Mouse (Mus musculus): ENCODE results near the gene Ppp1r1b. TPM values are rescaled to one million over a fixed set of nuclear protein-coding genes. Genes with fewer than 3 reads are reported as not detected.

The Ppp1r1b gene
- 21.2 TPM for polyA plus RNA-seq (2014; fragmentation: Illumina TruSeq; extraction: RNeasy Lipid Tissue Mini Kit (QIAGEN cat#74804); ENCODE audit: insufficient read depth, low read depth, low replicate concordance)

GRCm38 (mm10) chr11:98348083-98348961, at the start of gene Ppp1r1b:
Gene Ppp1r1b, plus strand, starts transcription at chr11:98348404.

GRCm38 (mm10) chr11:98329081-98329959, 18.9 kb upstream of the Ppp1r1b start, which contains the start of gene Neurod2:
Gene Neurod2, minus strand, starts transcription at chr11:98329648.

GRCm38 (mm10) chr11:98358161-98359083, 10.2 kb downstream of the Ppp1r1b start, which contains the start of gene Stard3:
Gene Stard3, plus strand, starts transcription at chr11:98358368.

GRCm38 (mm10) chr11:98383261-98384030, 35.2 kb downstream of the Ppp1r1b start, which contains the start of gene Tcap:
Gene Tcap, plus strand, starts transcription at chr11:98383811.

DNA sequence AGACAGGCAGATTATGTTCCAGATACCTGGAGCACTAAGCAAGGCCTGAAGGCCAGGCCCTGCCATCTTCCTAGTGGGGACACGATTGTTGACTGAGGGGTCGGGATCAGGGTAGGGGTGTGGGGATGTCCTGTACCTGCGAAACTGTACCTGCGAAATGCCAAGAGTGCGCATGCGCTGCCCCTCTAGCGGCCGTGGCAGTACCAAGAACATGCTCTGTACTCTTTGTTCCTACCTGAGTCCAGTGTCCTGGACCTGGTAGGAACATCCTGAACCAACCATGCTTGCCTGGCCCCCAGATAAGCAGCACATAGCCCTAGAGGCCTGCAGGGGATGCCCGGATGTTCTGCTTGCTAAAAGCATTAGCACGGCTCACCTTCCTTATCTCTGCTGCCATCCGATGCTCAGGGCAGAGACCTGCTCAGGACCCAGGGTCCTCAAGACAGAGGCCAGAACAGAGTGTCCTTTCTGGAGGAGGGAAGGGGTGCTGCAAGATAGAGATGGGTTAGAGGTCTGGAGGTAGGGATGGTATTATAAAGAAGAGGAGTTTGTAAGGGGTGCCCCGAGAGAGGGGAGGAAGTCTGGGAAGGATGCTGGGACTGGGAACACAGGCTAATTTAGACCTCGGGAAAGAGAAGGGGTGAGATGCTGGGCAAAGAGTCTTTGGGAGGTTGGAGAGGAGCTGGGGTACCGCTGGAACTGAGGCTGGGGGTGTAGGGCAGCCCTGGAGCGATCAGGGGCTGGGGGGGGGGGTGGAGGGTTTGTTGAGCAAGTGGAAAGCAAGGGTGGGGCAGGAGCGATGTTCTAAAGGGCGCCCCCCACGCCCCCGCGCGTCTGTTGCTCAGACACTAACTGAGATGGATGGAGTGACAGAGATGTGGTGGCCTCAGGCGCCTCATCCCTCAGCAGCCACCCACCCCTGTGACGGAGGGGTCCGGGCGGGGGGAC, 37.7 kb downstream of the Ppp1r1b start, which contains the start of gene Pnmt:
Gene Pnmt, plus strand, starts transcription at position 813 of the 948 bp plus-strand sequence.

DNA sequence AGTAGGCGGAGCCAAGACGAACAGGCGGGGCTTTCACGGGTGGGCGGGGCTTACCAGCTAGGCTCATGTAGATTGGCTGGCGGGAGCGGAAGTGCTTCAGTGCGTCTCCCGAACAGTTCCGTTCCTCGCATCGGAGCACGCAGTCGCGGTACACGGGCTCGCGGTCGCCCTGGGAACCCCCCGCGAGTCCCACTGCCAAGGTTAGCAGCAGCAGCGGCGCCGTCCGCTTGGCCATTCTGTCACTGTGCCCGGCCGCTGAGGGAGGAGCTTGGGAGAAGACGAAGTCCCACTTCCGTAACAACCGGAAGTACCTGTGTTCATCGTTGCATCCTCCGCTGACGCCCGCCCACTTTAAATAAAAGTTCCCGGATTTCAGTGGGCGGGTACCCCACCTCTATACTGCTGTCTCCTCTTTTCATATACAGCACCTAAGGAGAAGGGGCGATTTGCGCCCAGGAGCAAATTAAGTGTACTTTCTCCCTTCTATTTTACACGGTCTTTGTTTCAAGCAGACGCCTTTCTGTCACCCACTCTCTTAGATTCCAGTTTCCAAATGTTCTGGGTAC, 52.0 kb downstream of the Ppp1r1b start, which contains the start of gene Pgap3:
Gene Pgap3, minus strand, starts transcription at position 330 of the 566 bp plus-strand sequence.

Other genes starting within 250 kb of the Ppp1r1b start
- 6.6 TPM for gene Fbxl20, start 198.0 kb upstream of the Ppp1r1b start, polyA plus RNA-seq (2014; fragmentation: Illumina TruSeq; extraction: RNeasy Lipid Tissue Mini Kit (QIAGEN cat#74804); ENCODE audit: insufficient read depth, low read depth, low replicate concordance)
- 8.9 TPM for gene Med1, start 155.1 kb upstream of the Ppp1r1b start, polyA plus RNA-seq (2014; fragmentation: Illumina TruSeq; extraction: RNeasy Lipid Tissue Mini Kit (QIAGEN cat#74804); ENCODE audit: insufficient read depth, low read depth, low replicate concordance)
- 5.9 TPM for gene Cdk12, start 145.3 kb upstream of the Ppp1r1b start, polyA plus RNA-seq (2014; fragmentation: Illumina TruSeq; extraction: RNeasy Lipid Tissue Mini Kit (QIAGEN cat#74804); ENCODE audit: insufficient read depth, low read depth, low replicate concordance)
- not detected for gene Neurod2, start 18.8 kb upstream of the Ppp1r1b start, polyA plus RNA-seq (2014; fragmentation: Illumina TruSeq; extraction: RNeasy Lipid Tissue Mini Kit (QIAGEN cat#74804); ENCODE audit: insufficient read depth, low read depth, low replicate concordance)
- gene Stard3, start 10.0 kb downstream of the Ppp1r1b start, polyA plus RNA-seq (2014; fragmentation: Illumina TruSeq; extraction: RNeasy Lipid Tissue Mini Kit (QIAGEN cat#74804); ENCODE audit: insufficient read depth, low read depth, low replicate concordance), result 34.9 TPM
- 57.0 TPM for gene Tcap, start 35.4 kb downstream of the Ppp1r1b start, polyA plus RNA-seq (2014; fragmentation: Illumina TruSeq; extraction: RNeasy Lipid Tissue Mini Kit (QIAGEN cat#74804); ENCODE audit: insufficient read depth, low read depth, low replicate concordance)
- 1.6 TPM for gene Pnmt, start 38.0 kb downstream of the Ppp1r1b start, polyA plus RNA-seq (2014; fragmentation: Illumina TruSeq; extraction: RNeasy Lipid Tissue Mini Kit (QIAGEN cat#74804); ENCODE audit: insufficient read depth, low read depth, low replicate concordance)
- 6.1 TPM for gene Pgap3, start 52.1 kb downstream of the Ppp1r1b start, polyA plus RNA-seq (2014; fragmentation: Illumina TruSeq; extraction: RNeasy Lipid Tissue Mini Kit (QIAGEN cat#74804); ENCODE audit: insufficient read depth, low read depth, low replicate concordance)
- gene Erbb2, start 64.1 kb downstream of the Ppp1r1b start, polyA plus RNA-seq (2014; fragmentation: Illumina TruSeq; extraction: RNeasy Lipid Tissue Mini Kit (QIAGEN cat#74804); ENCODE audit: insufficient read depth, low read depth, low replicate concordance), result 9.0 TPM
- 123 TPM for gene Mien1, start 90.6 kb downstream of the Ppp1r1b start, polyA plus RNA-seq (2014; fragmentation: Illumina TruSeq; extraction: RNeasy Lipid Tissue Mini Kit (QIAGEN cat#74804); ENCODE audit: insufficient read depth, low read depth, low replicate concordance)
- 15.9 TPM for gene Grb7, start 98.0 kb downstream of the Ppp1r1b start, polyA plus RNA-seq (2014; fragmentation: Illumina TruSeq; extraction: RNeasy Lipid Tissue Mini Kit (QIAGEN cat#74804); ENCODE audit: insufficient read depth, low read depth, low replicate concordance)
- 3.4 TPM for gene Ikzf3, start 197.6 kb downstream of the Ppp1r1b start, polyA plus RNA-seq (2014; fragmentation: Illumina TruSeq; extraction: RNeasy Lipid Tissue Mini Kit (QIAGEN cat#74804); ENCODE audit: insufficient read depth, low read depth, low replicate concordance)
- 0.31 TPM for gene Zpbp2, start 202.7 kb downstream of the Ppp1r1b start, polyA plus RNA-seq (2014; fragmentation: Illumina TruSeq; extraction: RNeasy Lipid Tissue Mini Kit (QIAGEN cat#74804); ENCODE audit: insufficient read depth, low read depth, low replicate concordance)
- gene Ormdl3, start 239.0 kb downstream of the Ppp1r1b start, polyA plus RNA-seq (2014; fragmentation: Illumina TruSeq; extraction: RNeasy Lipid Tissue Mini Kit (QIAGEN cat#74804); ENCODE audit: insufficient read depth, low read depth, low replicate concordance), result 36.1 TPM
- not detected for gene Lrrc3c, start 249.9 kb downstream of the Ppp1r1b start, polyA plus RNA-seq (2014; fragmentation: Illumina TruSeq; extraction: RNeasy Lipid Tissue Mini Kit (QIAGEN cat#74804); ENCODE audit: insufficient read depth, low read depth, low replicate concordance)

All from lung, adult 10 weeks (tissue).